Mouse (Mus musculus) CH12.LX (cell line): ENCODE measurements around the gene Aatk. TPM values are rescaled to one million over a fixed set of nuclear protein-coding genes. Genes with fewer than 3 reads are reported as not detected.

Experiments
- DNase-seq: peaks from one replicate; pipeline ENCODE4 v3.0.0-alpha.2; 2013; ENCODE audit errors: extremely low read depth
- H3K27ac ChIP-seq: 2 replicates; pipeline ENCODE4 v1.5.1; 2012; ENCODE audit warnings: low read depth, mild to moderate bottlenecking, control low read depth, moderate library complexity; ENCODE audit not compliant: insufficient read depth
- H3K27me3 ChIP-seq: replicated peaks from 2 replicates; pipeline ENCODE3; 2012; ENCODE audit warnings: inconsistent platforms
- H3K36me3 ChIP-seq, 2 experiments: replicated peaks in 1 of 2; 2 replicates each; pipeline versions ENCODE3 to v1.6.1; 2012; ENCODE audit warnings: inconsistent platforms in 1 of 2, low read length in 1 of 2, mild to moderate bottlenecking in 1 of 2, mixed read lengths in 1 of 2, moderate library complexity in 1 of 2; ENCODE audit not compliant: control insufficient read depth in 1 of 2, insufficient read depth in 1 of 2
- H3K4me1 ChIP-seq, 2 experiments: 2 replicates each; pipeline ENCODE4 v1.6.1; 2012; ENCODE audit warnings: inconsistent platforms in 1 of 2, moderate library complexity in 1 of 2; ENCODE audit not compliant: insufficient read depth in 2 of 2, control insufficient read depth in 1 of 2
- H3K4me2 ChIP-seq: 2 replicates; pipeline ENCODE4 v1.6.1; 2012; ENCODE audit warnings: low read depth, mild to moderate bottlenecking, control low read depth; ENCODE audit not compliant: poor library complexity, insufficient read depth, severe bottlenecking
- H3K4me3 ChIP-seq, 3 experiments: fragments of 150-350 bp in 1 of 3; sonication (generic) in 1 of 3; replicated peaks in 1 of 3; 2 replicates each; pipeline versions ENCODE3 to v1.5.1; 2011 to 2012; ENCODE audit warnings: low read depth in 2 of 3, low read length in 2 of 3, mild to moderate bottlenecking in 2 of 3, moderate library complexity in 2 of 3, control low read depth in 1 of 3, improper control_type of control experiment in 1 of 3, inconsistent platforms in 1 of 3, mixed read lengths in 1 of 3; ENCODE audit not compliant: poor library complexity in 1 of 3
- H3K79me2 ChIP-seq: replicated peaks from 2 replicates; pipeline ENCODE4 v1.6.1; 2012; ENCODE audit warnings: mild to moderate bottlenecking, moderate library complexity; ENCODE audit not compliant: control insufficient read depth, poor library complexity, insufficient read depth, severe bottlenecking; ENCODE audit errors: extremely low read depth
- H3K9ac ChIP-seq: 2 replicates; pipeline ENCODE4 v1.6.1; 2012; ENCODE audit warnings: low read depth, mild to moderate bottlenecking, control low read depth, moderate library complexity; ENCODE audit not compliant: insufficient read depth
- H3K9me3 ChIP-seq: replicated peaks from 2 replicates; pipeline ENCODE3; 2012; ENCODE audit warnings: low read length, inconsistent platforms, mixed read lengths
- BHLHE40 ChIP-seq: IDR thresholded peaks from 2 replicates; pipeline ENCODE4 v1.6.1; 2011; ENCODE audit warnings: mild to moderate bottlenecking, low read depth, low read length, improper control_type of control experiment
- CHD1 ChIP-seq: IDR thresholded peaks from 2 replicates; pipeline ENCODE4 v1.6.1; 2012; ENCODE audit warnings: low read depth, low read length, improper control_type of control experiment, inconsistent platforms
- CHD2 ChIP-seq: IDR thresholded peaks from 2 replicates; pipeline ENCODE4 v1.6.1; 2011; ENCODE audit warnings: low read length, improper control_type of control experiment
- E2F4 ChIP-seq: IDR thresholded peaks from 2 replicates; pipeline ENCODE4 v1.6.1; 2011; ENCODE audit warnings: low read depth, low read length, improper control_type of control experiment; ENCODE audit not compliant: insufficient replicate concordance
- ELF1 ChIP-seq: IDR thresholded peaks from 2 replicates; pipeline ENCODE4 v1.6.1; 2014; ENCODE audit warnings: low read depth, mild to moderate bottlenecking, inconsistent platforms, low read length, improper control_type of control experiment
- EP300 ChIP-seq: IDR thresholded peaks from 2 replicates; pipeline ENCODE4 v1.6.1; 2011; ENCODE audit warnings: low read length, improper control_type of control experiment
- GABPA ChIP-seq: IDR thresholded peaks from 2 replicates; pipeline ENCODE4 v1.6.1; 2012; ENCODE audit warnings: low read depth, low read length, improper control_type of control experiment, inconsistent platforms; ENCODE audit not compliant: insufficient replicate concordance
- HCFC1 ChIP-seq: IDR thresholded peaks from 2 replicates; pipeline ENCODE4 v1.6.1; 2012; ENCODE audit warnings: low read depth, mild to moderate bottlenecking, inconsistent platforms, low read length, improper control_type of control experiment
- IRF4 ChIP-seq: IDR thresholded peaks from 2 replicates; pipeline ENCODE4 v1.6.1; 2014; ENCODE audit warnings: low read depth, mild to moderate bottlenecking, inconsistent platforms, low read length, improper control_type of control experiment
- JUN ChIP-seq: IDR thresholded peaks from 2 replicates; pipeline ENCODE4 v1.6.1; 2011; ENCODE audit warnings: low read depth, mild to moderate bottlenecking, low read length, improper control_type of control experiment, moderate library complexity; ENCODE audit not compliant: insufficient read depth
- MAX ChIP-seq: IDR thresholded peaks from 2 replicates; pipeline ENCODE4 v1.6.1; 2011; ENCODE audit warnings: low read length, improper control_type of control experiment
- MAZ ChIP-seq: IDR thresholded peaks from 2 replicates; pipeline ENCODE4 v1.6.1; 2012; ENCODE audit warnings: low read depth, mild to moderate bottlenecking, inconsistent platforms, low read length, improper control_type of control experiment, moderate library complexity
- MEF2A ChIP-seq: IDR thresholded peaks from 2 replicates; pipeline ENCODE4 v1.6.1; 2014; ENCODE audit warnings: low read depth, mild to moderate bottlenecking, inconsistent platforms, low read length, improper control_type of control experiment, borderline replicate concordance
- MXI1 ChIP-seq: IDR thresholded peaks from 2 replicates; pipeline ENCODE4 v1.6.1; 2011; ENCODE audit warnings: mild to moderate bottlenecking, low read depth, low read length, improper control_type of control experiment
- MYC ChIP-seq: IDR thresholded peaks from 2 replicates; pipeline ENCODE4 v1.6.1; 2011; ENCODE audit warnings: low read depth, mild to moderate bottlenecking, improper control_type of control experiment, low read length
- NELFE ChIP-seq: IDR thresholded peaks from 2 replicates; pipeline ENCODE4 v1.6.1; 2011; ENCODE audit warnings: low read depth, low read length, improper control_type of control experiment
- NRF1 ChIP-seq: IDR thresholded peaks from 2 replicates; pipeline ENCODE4 v1.6.1; 2014; ENCODE audit warnings: low read depth, mild to moderate bottlenecking, inconsistent platforms, low read length, improper control_type of control experiment, moderate library complexity
- POLR2A ChIP-seq: IDR thresholded peaks from 2 replicates; pipeline ENCODE4 v1.6.1; 2011; ENCODE audit warnings: low read depth, mild to moderate bottlenecking, improper control_type of control experiment, low read length
- RAD21 ChIP-seq: IDR thresholded peaks from 2 replicates; pipeline ENCODE4 v1.6.1; 2011; ENCODE audit warnings: low read depth, mild to moderate bottlenecking, low read length, improper control_type of control experiment, moderate library complexity
- RCOR1 ChIP-seq: conservative IDR thresholded peaks from 2 replicates; pipeline ENCODE4 v1.6.1; 2012; ENCODE audit warnings: low read depth, mild to moderate bottlenecking, inconsistent platforms, low read length, improper control_type of control experiment
- SIN3A ChIP-seq: IDR thresholded peaks from 2 replicates; pipeline ENCODE4 v1.6.1; 2012; ENCODE audit warnings: low read length, improper control_type of control experiment, inconsistent platforms
- SMC3 ChIP-seq: IDR thresholded peaks from 2 replicates; pipeline ENCODE4 v1.6.1; 2011; ENCODE audit warnings: low read depth, low read length, improper control_type of control experiment
- TBP ChIP-seq: conservative IDR thresholded peaks from 2 replicates; pipeline ENCODE4 v1.6.1; 2011; ENCODE audit warnings: low read depth, low read length, improper control_type of control experiment
- TCF12 ChIP-seq: IDR thresholded peaks from 2 replicates; pipeline ENCODE4 v1.6.1; 2014; ENCODE audit warnings: low read depth, mild to moderate bottlenecking, inconsistent platforms, low read length, improper control_type of control experiment
- UBTF ChIP-seq: IDR thresholded peaks from 2 replicates; pipeline ENCODE4 v1.6.1; 2012; ENCODE audit warnings: low read depth, mild to moderate bottlenecking, inconsistent platforms, low read length, improper control_type of control experiment, moderate library complexity
- USF1 ChIP-seq: IDR thresholded peaks from 2 replicates; pipeline ENCODE4 v1.6.1; 2014; ENCODE audit warnings: low read depth, mild to moderate bottlenecking, inconsistent platforms, low read length, improper control_type of control experiment
- ZKSCAN1 ChIP-seq: IDR thresholded peaks from 2 replicates; pipeline ENCODE4 v1.6.1; 2012; ENCODE audit warnings: low read depth, inconsistent platforms, low read length, improper control_type of control experiment, borderline replicate concordance
- ZMIZ1 ChIP-seq: IDR thresholded peaks from 2 replicates; pipeline ENCODE4 v1.6.1; 2012; ENCODE audit warnings: low read depth, mild to moderate bottlenecking, inconsistent platforms, low read length, improper control_type of control experiment
- ZNF384 ChIP-seq: IDR thresholded peaks from 2 replicates; pipeline ENCODE4 v1.6.1; 2012; ENCODE audit warnings: low read depth, low read length, improper control_type of control experiment, inconsistent platforms
- dilution Hi-C: fragments of 300-500 bp; cut with MboI; formaldehyde crosslinking; loops from 2 replicates; pipeline ENCODE4 v1.14.3; 2020; ENCODE audit warnings: low sequenced_read_pairs; ENCODE audit not compliant: extremely low pct_unique_long_range_greater_than_20kb, extremely low pct_ligation_motif_present
- in situ Hi-C: fragments of 300-500 bp; cut with MboI; formaldehyde crosslinking; loops from 3 replicates; pipeline ENCODE4 v1.14.3; 2019; ENCODE audit warnings: low sequenced_read_pairs, low pct_ligation_motif_present, low pct_unique_long_range_greater_than_20kb, mixed read lengths
- polyA plus RNA-seq: library from polyadenylated mRNA; unstranded; fragments of >175 nt; gene quantifications from 2 replicates; pipeline ENCODE4 v1.2.1, GENCODE M21; 2012; ENCODE audit warnings: low read depth; ENCODE audit not compliant: insufficient read length
- total RNA-seq, 2 experiments: library from RNA; depleted of rRNA; stranded (reverse); fragments of 300-350 nt in 1 of 2; fragments of >200 nt in 1 of 2; gene quantifications; 2 replicates each; pipeline ENCODE4 v1.2.3; 2012 to 2014

Aatk gene
- total and polyA plus RNA-seq, 3 experiments = 0.08 to 0.21 (median 0.19) TPM

DNA sequence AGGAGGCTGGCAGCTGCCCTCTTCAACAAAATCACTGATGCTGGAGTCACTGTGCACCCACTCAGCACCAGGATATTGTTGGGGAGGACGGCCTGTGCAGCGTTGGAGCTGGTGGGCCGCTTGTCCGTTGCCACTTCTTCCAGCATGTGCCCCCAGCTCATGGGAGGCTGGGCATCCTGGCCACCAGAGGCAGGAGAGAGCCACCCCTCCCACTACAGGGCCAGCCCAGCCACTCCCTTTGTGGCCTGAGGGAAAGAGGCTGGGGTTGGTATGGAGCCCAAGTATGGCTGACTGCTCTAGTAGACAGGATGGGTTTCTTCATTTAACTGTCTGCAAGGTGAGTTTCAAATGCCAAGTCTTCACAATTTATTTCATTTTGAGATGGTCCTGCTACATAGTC, 32.2 kb downstream of the Aatk start:
- TF ChIP-seq MXI1 (no peak), RAD21 (no peak), HCFC1 (no peak), ZMIZ1 (no peak), TBP (no peak), SIN3A (no peak), MYC (no peak), MAX (no peak), NELFE (no peak), BHLHE40 (no peak), E2F4 (no peak), MAZ (no peak), ELF1 (no peak), ZNF384 (no peak), ZKSCAN1 (no peak), IRF4 (no peak), RCOR1 (no peak), EP300 (no peak), TCF12 (no peak), UBTF (no peak)
- no peaks in the 10 kb centered on the region for H3K9me3 ChIP-seq
- H3K79me2 ChIP-seq = no peaks in the 10 kb centered on the region
- no peak overlapping the region for H3K4me3 ChIP-seq
- no peak overlapping the region for H3K27ac ChIP-seq
- H3K9ac ChIP-seq = no peak overlapping the region
- H3K36me3 ChIP-seq = no peaks in the 10 kb centered on the region
- no peak for DNase-seq
- H3K27me3 ChIP-seq = peaks cover 71% of the 10 kb centered on the region
- dilution Hi-C loops = no loop called here
- no peak overlapping the region for H3K4me2 ChIP-seq
- in situ Hi-C loops = loop anchor here (5.0 kb wide), 1 partner anchor 293 kb away; no protein-coding TSS in a partner anchor
- H3K4me1 ChIP-seq = peaks cover 20 to 35% of the 10 kb centered on the region in 2 experiments

DNA sequence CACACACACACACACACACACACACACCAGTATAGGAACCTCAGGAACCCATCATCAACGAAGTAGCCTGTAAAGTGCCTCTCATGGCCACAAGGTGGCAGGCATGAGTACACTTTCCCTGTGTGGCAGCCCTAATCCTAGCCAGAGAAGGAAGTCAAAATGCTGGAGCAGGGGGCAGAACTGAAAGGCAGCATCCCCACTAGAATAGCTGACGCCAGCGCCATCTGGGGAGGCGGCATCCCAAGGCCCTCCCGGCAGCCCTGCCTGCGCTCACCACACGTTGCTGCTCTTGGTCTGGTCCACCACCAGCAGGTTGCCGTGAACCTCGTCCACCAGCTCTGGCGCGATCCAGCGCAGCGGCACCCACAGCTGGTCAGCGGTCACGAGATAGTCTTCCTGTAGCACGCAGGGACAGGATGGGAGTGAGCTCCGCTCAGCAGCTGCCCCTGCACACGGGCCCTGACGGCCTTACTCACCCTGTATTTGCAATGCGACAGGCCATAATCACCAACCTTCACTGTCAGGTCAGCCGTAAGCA, 33.7 kb downstream of the Aatk start:
- H3K27ac ChIP-seq = no peak overlapping the region
- no peaks in the 10 kb centered on the region for H3K79me2 ChIP-seq
- in situ Hi-C loops (loop anchor here (5.0 kb wide), 1 partner anchor 294 kb away; no protein-coding TSS in a partner anchor), dilution Hi-C loops (no loop called here)
- H3K4me2 ChIP-seq = peak overlapping the region; percentile 57
- no peak overlapping the region for H3K9ac ChIP-seq
- DNase-seq = peak; percentile 93
- peaks cover 72% of the 10 kb centered on the region for H3K27me3 ChIP-seq
- no peaks in the 10 kb centered on the region for H3K36me3 ChIP-seq
- H3K4me1 ChIP-seq = peaks cover 9 to 20% of the 10 kb centered on the region in 2 experiments
- H3K4me3 ChIP-seq = peak overlapping the region in 1 of 3 experiments; percentile 28
- no peaks in the 10 kb centered on the region for H3K9me3 ChIP-seq
- TF ChIP-seq ELF1 (peak; percentile 57), CHD2 (no peak), CHD1 (no peak), MEF2A (no peak), SIN3A (no peak; the same call in 1 of the 2 replicates), SMC3 (peak; percentile 95), USF1 (no peak), ZMIZ1 (no peak), ZNF384 (no peak), NELFE (peak; percentile 46; the same call in 1 of the 2 replicates), GABPA (no peak), RCOR1 (no peak), NRF1 (0 out of 2 replicates have a peak, but pooled peaks have one; percentile 21), POLR2A (no peak), MAX (peak; percentile 40; the same call in 1 of the 2 replicates), MXI1 (peak; percentile 40; the same call in 1 of the 2 replicates), HCFC1 (no peak), E2F4 (0 out of 2 replicates have a peak, but pooled peaks have one; percentile 33), IRF4 (peak; percentile 51; the same call in 1 of the 2 replicates), EP300 (no peak), TCF12 (no peak), JUN (no peak), MYC (no peak)
